Comparison of ENCODE assay signal across 8 mouse cellular contexts in genomic region chr2:71368086-71368485, GRCm38 (mm10). TPM values are rescaled to one million over a fixed set of nuclear protein-coding genes. Genes with fewer than 3 reads are reported as not detected.
DNase-seq lines count a peak whose midpoint lies in the region; ATAC-seq and TF ChIP-seq lines count a peak whose summit lies in the region.

No protein-coding gene starts in this region.

- no peaks in the 10 kb centered on the region for H3K36me3 ChIP-seq in kidney, postnatal 0 days (ENCODE audit: insufficient read depth, low read length)
- no peaks in the 10 kb centered on the region for H3K36me3 ChIP-seq in hindbrain, embryonic 14.5 days (replicated peaks; ENCODE audit: control insufficient read depth, insufficient read depth)
- no peaks in the 10 kb centered on the region for H3K36me3 ChIP-seq in midbrain, embryonic 15.5 days (replicated peaks)

- H3K27me3 ChIP-seq in kidney, postnatal 0 days (ENCODE audit: insufficient read depth, low read length) = no peaks in the 10 kb centered on the region
- no peaks in the 10 kb centered on the region for H3K27me3 ChIP-seq in hindbrain, embryonic 14.5 days (ENCODE audit: control insufficient read depth, insufficient read depth, low read length)
- H3K27me3 ChIP-seq in midbrain, embryonic 15.5 days (replicated peaks) = no peaks in the 10 kb centered on the region

- H3K4me3 ChIP-seq in kidney, postnatal 0 days (replicated peaks; ENCODE audit: low read depth, low read length) = peak overlapping the region; percentile 73
- peak overlapping the region; percentile 95; the same call in 1 of the 2 replicates for H3K4me3 ChIP-seq in cortical plate, adult 2 months (ENCODE audit: insufficient read depth, low read length)
- H3K4me3 ChIP-seq in hindbrain, embryonic 14.5 days (replicated peaks; ENCODE audit: low read length) = peak overlapping the region; percentile 46
- H3K4me3 ChIP-seq in midbrain, embryonic 15.5 days = peak overlapping the region; percentile 90; the same call in 1 of the 2 replicates

- no peak overlapping the region for H3K9ac ChIP-seq in kidney, postnatal 0 days (ENCODE audit: low read depth, low read length)
- no peak overlapping the region for H3K9ac ChIP-seq in hindbrain, embryonic 14.5 days
- H3K9ac ChIP-seq in midbrain, embryonic 15.5 days = no peak overlapping the region

- no peak overlapping the region for H3K27ac ChIP-seq in kidney, postnatal 0 days
- no peak overlapping the region for H3K27ac ChIP-seq in cortical plate, adult 2 months (ENCODE audit: insufficient read depth, low read length)
- H3K27ac ChIP-seq in hindbrain, embryonic 14.5 days = 0 out of 2 replicates have a peak overlapping the region, but pooled peaks have one; percentile 83
- no peak overlapping the region for H3K27ac ChIP-seq in midbrain, embryonic 15.5 days

- TF ChIP-seq POLR2A in cortical plate, adult 2 months (IDR thresholded peaks at IDR 0.05; ENCODE audit: extremely low read depth, insufficient read depth, low read length) = no peak

- peak overlapping the region; percentile 74 for H3K4me2 ChIP-seq in kidney, postnatal 0 days (ENCODE audit: low read length)
- peak overlapping the region; percentile 67 for H3K4me2 ChIP-seq in hindbrain, embryonic 14.5 days (replicated peaks)
- H3K4me2 ChIP-seq in midbrain, embryonic 15.5 days = peak overlapping the region; percentile 70

- no peak for ATAC-seq in kidney, postnatal 0 days (replicated peaks; ENCODE audit: low FRiP score, low read depth)
- ATAC-seq in hindbrain, embryonic 14.5 days (ENCODE audit: low FRiP score) = no peak
- no peak for ATAC-seq in midbrain, embryonic 15.5 days (replicated peaks)

- H3K4me1 ChIP-seq in kidney, postnatal 0 days (replicated peaks; ENCODE audit: insufficient read depth, low read length) = 0 out of 2 replicates have a peak, but pooled peaks cover 3% of the 10 kb centered on the region
- peaks cover 9% of the 10 kb centered on the region; the same call in 1 of the 2 replicates for H3K4me1 ChIP-seq in cortical plate, adult 2 months (ENCODE audit: control insufficient read depth, insufficient read depth, low read length)
- peaks cover 16% of the 10 kb centered on the region for H3K4me1 ChIP-seq in hindbrain, embryonic 14.5 days (replicated peaks; ENCODE audit: control insufficient read depth, insufficient read depth, low read length)
- peaks cover 24% of the 10 kb centered on the region for H3K4me1 ChIP-seq in midbrain, embryonic 15.5 days

- no peak for TF ChIP-seq CTCF in kidney, postnatal 0 days (IDR thresholded peaks at IDR 0.05; ENCODE audit: low read depth)
- TF ChIP-seq CTCF in cortical plate, adult 2 months (IDR thresholded peaks at IDR 0.05; ENCODE audit: extremely low read depth, insufficient read depth, low read length) = no peak

- WGBS in kidney, postnatal 0 days = 33% methylated on average over 8 of the region's 8 CpGs
- WGBS in hindbrain, embryonic 14.5 days = 45% methylated on average over 8 of the region's 8 CpGs
- 29% methylated on average over 8 of the region's 8 CpGs for WGBS in midbrain, embryonic 15.5 days

- H3K9me3 ChIP-seq in kidney, postnatal 0 days (replicated peaks; ENCODE audit: low read length) = no peaks in the 10 kb centered on the region
- H3K9me3 ChIP-seq in hindbrain, embryonic 14.5 days (ENCODE audit: control insufficient read depth, low read length) = no peaks in the 10 kb centered on the region
- H3K9me3 ChIP-seq in midbrain, embryonic 15.5 days = no peaks in the 10 kb centered on the region

- DNase-seq in kidney, postnatal 0 days (ENCODE audit: low spot score) = no peak
- DNase-seq in kidney, adult 11 months = no peak
- DNase-seq in hindbrain, embryonic 14.5 days (ENCODE audit: low spot score) = no peak
- DNase-seq in right cerebral cortex, postnatal 36 days (ENCODE audit: low spot score in 2 of 2) = no peak
- DNase-seq in urinary bladder, adult 18-20 months (ENCODE audit: low spot score in 2 of 2) = no peak
- DNase-seq in cerebellum, postnatal 25 days = no peak

RNA-seq across cellular contexts. Expression of gene Slc25a12, which starts 0.5 kb away (rescaled TPM):
- 50.9 and 51.4 TPM in 2 replicates for polyA plus RNA-seq in kidney, postnatal 0 days (2015; fragmentation: Nextera tagmentation; extraction: Ambion mirVana)
- 111 and 113 TPM in 2 replicates for polyA plus RNA-seq in cortical plate, adult 2 months (2012; rRNA removed)
- polyA plus RNA-seq in hindbrain, embryonic 14.5 days (2014; fragmentation: Nextera tagmentation; extraction: Ambion mirVana) = 108 and 122 TPM in 2 replicates
- polyA plus RNA-seq in midbrain, embryonic 15.5 days (2015; fragmentation: Nextera tagmentation; extraction: Ambion mirVana) = 101 and 109 TPM in 2 replicates

RNA-seq across cellular contexts. Expression of gene Hat1, which starts 20.7 kb away (rescaled TPM):
- 85.9 and 94.2 TPM in 2 replicates for polyA plus RNA-seq in kidney, postnatal 0 days (2015; fragmentation: Nextera tagmentation; extraction: Ambion mirVana)
- 16.5 and 17.7 TPM in 2 replicates for polyA plus RNA-seq in cortical plate, adult 2 months (2012; rRNA removed)
- 50.6 and 52.7 TPM in 2 replicates for polyA plus RNA-seq in hindbrain, embryonic 14.5 days (2014; fragmentation: Nextera tagmentation; extraction: Ambion mirVana)
- polyA plus RNA-seq in midbrain, embryonic 15.5 days (2015; fragmentation: Nextera tagmentation; extraction: Ambion mirVana) = 42.2 and 45.7 TPM in 2 replicates
